Mouse (Mus musculus): ENCODE results near the gene Fgfr2. TPM values are rescaled to one million over a fixed set of nuclear protein-coding genes. Genes with fewer than 3 reads are reported as not detected.

Gene Fgfr2
- total RNA-seq, 1 experiment, result 37.5 TPM

- H3K27ac ChIP-seq (ENCODE audit: insufficient read depth, low read depth, low read length, poor library complexity, severe bottlenecking), result no peak overlapping the region
- no peak overlapping the region for H3K4me3 ChIP-seq (ENCODE audit: insufficient read depth in 1 of 2, low read depth in 1 of 2, low read length in 2 of 2, poor library complexity in 1 of 2, severe bottlenecking in 1 of 2)
- DNase-seq (ENCODE audit: low read depth, low spot score), result no peak
- no peak for TF ChIP-seq CHD2 (IDR thresholded peaks at IDR 0.05; ENCODE audit: low read depth, low read length)
- no peak for TF ChIP-seq HCFC1 (IDR thresholded peaks at IDR 0.05; ENCODE audit: borderline replicate concordance, insufficient read depth, low read length)
- no peak for TF ChIP-seq ZNF384 (IDR thresholded peaks at IDR 0.05; ENCODE audit: low read depth, low read length)
- no peak for TF ChIP-seq ZC3H11A (IDR thresholded peaks at IDR 0.05; ENCODE audit: borderline replicate concordance, low read depth, low read length)
- no peak for TF ChIP-seq MAFK (IDR thresholded peaks at IDR 0.05; ENCODE audit: insufficient read depth, low read depth, low read length)
- H3K9ac ChIP-seq (ENCODE audit: insufficient read depth, low read depth, low read length, poor library complexity, severe bottlenecking), result no peak overlapping the region
- H3K36me3 ChIP-seq (ENCODE audit: control insufficient read depth, insufficient read depth, low read length, poor library complexity, severe bottlenecking), result no peaks in the 10 kb centered on the region
- in situ Hi-C loops (cut with MboI; ENCODE audit: low sequenced_read_pairs in 2 of 2, unreplicated experiment in 2 of 2), result no loop called here
- no peaks in the 10 kb centered on the region for H3K9me3 ChIP-seq (ENCODE audit: control insufficient read depth, insufficient read depth, low read depth, low read length)
- no peaks in the 10 kb centered on the region for H3K4me1 ChIP-seq (ENCODE audit: control insufficient read depth in 2 of 2, insufficient read depth in 2 of 2, low read length in 2 of 2, poor library complexity in 1 of 2)
Observed at GRCm38 (mm10) chr7:132439916-132440315, 683.2 kb downstream of the Fgfr2 start.

GRCm38 (mm10) chr7:132438060-132438459 lies 685.1 kb downstream of the Fgfr2 start:
- Histone ChIP-seq H3K9ac (ENCODE audit: insufficient read depth, low read depth, low read length, poor library complexity, severe bottlenecking) (no peak overlapping the region), H3K9me3 (ENCODE audit: control insufficient read depth, insufficient read depth, low read depth, low read length) (no peaks in the 10 kb centered on the region), H3K4me1 (ENCODE audit: control insufficient read depth in 2 of 2, insufficient read depth in 2 of 2, low read length in 2 of 2, poor library complexity in 1 of 2) (no peaks in the 10 kb centered on the region), H3K4me3 (ENCODE audit: insufficient read depth in 1 of 2, low read depth in 1 of 2, low read length in 2 of 2, poor library complexity in 1 of 2, severe bottlenecking in 1 of 2) (no peak overlapping the region), H3K27ac (ENCODE audit: insufficient read depth, low read depth, low read length, poor library complexity, severe bottlenecking) (no peak overlapping the region), H3K36me3 (ENCODE audit: control insufficient read depth, insufficient read depth, low read length, poor library complexity, severe bottlenecking) (no peaks in the 10 kb centered on the region)
- no peak for TF ChIP-seq ZNF384 (IDR thresholded peaks at IDR 0.05; ENCODE audit: low read depth, low read length)
- no peak for TF ChIP-seq CHD2 (IDR thresholded peaks at IDR 0.05; ENCODE audit: low read depth, low read length)
- no peak for TF ChIP-seq MAFK (IDR thresholded peaks at IDR 0.05; ENCODE audit: insufficient read depth, low read depth, low read length)
- no peak for TF ChIP-seq HCFC1 (IDR thresholded peaks at IDR 0.05; ENCODE audit: borderline replicate concordance, insufficient read depth, low read length)
- TF ChIP-seq ZC3H11A (IDR thresholded peaks at IDR 0.05; ENCODE audit: borderline replicate concordance, low read depth, low read length), result no peak
- in situ Hi-C loops (cut with MboI; ENCODE audit: low sequenced_read_pairs in 2 of 2, unreplicated experiment in 2 of 2), result no loop called here
- DNase-seq (ENCODE audit: low read depth, low spot score), result no peak

GRCm38 (mm10) chr7:132437431-132437830 lies 685.7 kb downstream of the Fgfr2 start:
- Histone ChIP-seq H3K4me3 (ENCODE audit: insufficient read depth in 1 of 2, low read depth in 1 of 2, low read length in 2 of 2, poor library complexity in 1 of 2, severe bottlenecking in 1 of 2) (no peak overlapping the region), H3K9ac (ENCODE audit: insufficient read depth, low read depth, low read length, poor library complexity, severe bottlenecking) (no peak overlapping the region), H3K27ac (ENCODE audit: insufficient read depth, low read depth, low read length, poor library complexity, severe bottlenecking) (no peak overlapping the region), H3K9me3 (ENCODE audit: control insufficient read depth, insufficient read depth, low read depth, low read length) (no peaks in the 10 kb centered on the region), H3K36me3 (ENCODE audit: control insufficient read depth, insufficient read depth, low read length, poor library complexity, severe bottlenecking) (no peaks in the 10 kb centered on the region), H3K4me1 (ENCODE audit: control insufficient read depth in 2 of 2, insufficient read depth in 2 of 2, low read length in 2 of 2, poor library complexity in 1 of 2) (no peaks in the 10 kb centered on the region)
- in situ Hi-C loops (cut with MboI; ENCODE audit: low sequenced_read_pairs in 2 of 2, unreplicated experiment in 2 of 2), result no loop called here
- DNase-seq (ENCODE audit: low read depth, low spot score), result no peak
- no peak for TF ChIP-seq MAFK (IDR thresholded peaks at IDR 0.05; ENCODE audit: insufficient read depth, low read depth, low read length)
- no peak for TF ChIP-seq ZC3H11A (IDR thresholded peaks at IDR 0.05; ENCODE audit: borderline replicate concordance, low read depth, low read length)
- TF ChIP-seq CHD2 (IDR thresholded peaks at IDR 0.05; ENCODE audit: low read depth, low read length), result no peak
- TF ChIP-seq ZNF384 (IDR thresholded peaks at IDR 0.05; ENCODE audit: low read depth, low read length), result no peak
- TF ChIP-seq HCFC1 (IDR thresholded peaks at IDR 0.05; ENCODE audit: borderline replicate concordance, insufficient read depth, low read length), result no peak

- Histone ChIP-seq H3K9me3 (ENCODE audit: control insufficient read depth, insufficient read depth, low read depth, low read length) (no peaks in the 10 kb centered on the region), H3K27ac (ENCODE audit: insufficient read depth, low read depth, low read length, poor library complexity, severe bottlenecking) (no peak overlapping the region), H3K9ac (ENCODE audit: insufficient read depth, low read depth, low read length, poor library complexity, severe bottlenecking) (no peak overlapping the region), H3K36me3 (ENCODE audit: control insufficient read depth, insufficient read depth, low read length, poor library complexity, severe bottlenecking) (no peaks in the 10 kb centered on the region), H3K4me3 (ENCODE audit: insufficient read depth in 1 of 2, low read depth in 1 of 2, low read length in 2 of 2, poor library complexity in 1 of 2, severe bottlenecking in 1 of 2) (no peak overlapping the region), H3K4me1 (ENCODE audit: control insufficient read depth in 2 of 2, insufficient read depth in 2 of 2, low read length in 2 of 2, poor library complexity in 1 of 2) (no peaks in the 10 kb centered on the region)
- no peak for TF ChIP-seq CHD2 (IDR thresholded peaks at IDR 0.05; ENCODE audit: low read depth, low read length)
- no peak for TF ChIP-seq HCFC1 (IDR thresholded peaks at IDR 0.05; ENCODE audit: borderline replicate concordance, insufficient read depth, low read length)
- no peak for TF ChIP-seq ZNF384 (IDR thresholded peaks at IDR 0.05; ENCODE audit: low read depth, low read length)
- no peak for TF ChIP-seq MAFK (IDR thresholded peaks at IDR 0.05; ENCODE audit: insufficient read depth, low read depth, low read length)
- TF ChIP-seq ZC3H11A (IDR thresholded peaks at IDR 0.05; ENCODE audit: borderline replicate concordance, low read depth, low read length), result no peak
- in situ Hi-C loops (cut with MboI; ENCODE audit: low sequenced_read_pairs in 2 of 2, unreplicated experiment in 2 of 2), result no loop called here
- DNase-seq (ENCODE audit: low read depth, low spot score), result no peak
Observed at GRCm38 (mm10) chr7:132435486-132436055, 687.6 kb downstream of the Fgfr2 start.
